Mouse (Mus musculus) cortical plate, adult 2 months (tissue): ENCODE results near the gene Sertad3.
A peak's percentile ranks its signal among the peaks of the same experiment; 100 is the strongest.

Experiments
- CTCF ChIP-seq: fragments of 200-500 bp; IDR thresholded peaks from 2 replicates; pipeline ENCODE4 v1.5.1; 2011; ENCODE audit warnings: mild to moderate bottlenecking, control low read depth, low read length; ENCODE audit not compliant: insufficient read depth; ENCODE audit errors: extremely low read depth
- POLR2A ChIP-seq: fragments of 200-500 bp; IDR thresholded peaks from 2 replicates; pipeline ENCODE4 v1.6.1; 2011; ENCODE audit warnings: mild to moderate bottlenecking, low read length, control low read depth; ENCODE audit not compliant: insufficient read depth; ENCODE audit errors: extremely low read depth

DNA sequence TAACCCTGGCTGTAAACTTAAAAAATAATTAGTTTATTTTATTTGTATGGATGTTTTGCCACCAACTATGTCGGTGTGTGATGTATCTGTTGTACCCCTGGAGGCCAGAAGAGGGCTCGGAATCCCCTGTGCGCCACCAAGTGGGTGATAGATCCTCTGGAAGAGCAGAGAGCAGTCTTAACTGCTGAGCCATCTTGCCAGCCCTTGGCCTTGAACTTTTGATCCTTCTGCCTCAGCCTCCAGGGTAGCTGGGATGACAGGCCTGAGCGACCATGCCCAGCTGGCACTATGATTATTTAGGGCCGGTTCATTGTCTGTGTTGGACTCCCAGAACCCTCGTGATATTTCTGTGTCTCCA is 35.1 kb downstream of the Sertad3 start:
- TF ChIP-seq CTCF (peak; percentile 60), POLR2A (no peak)
